Mouse (Mus musculus) naive thymus-derived CD4-positive, alpha-beta T cell, adult 2 months (primary cell): ENCODE data around the gene Gm26965.
A peak's percentile ranks its signal among the peaks of the same experiment; 100 is the strongest.
"Not testable (repeated sequence)": the region's sequence is repeated elsewhere in the genome, so short reads cannot be mapped to it uniquely, and the experiment has no call there.

Experiments used
- DNase-seq: peaks from one replicate; pipeline ENCODE4 v3.0.0-alpha.2; 2011; ENCODE audit warnings: low read depth

The Gm26965 gene

DNA sequence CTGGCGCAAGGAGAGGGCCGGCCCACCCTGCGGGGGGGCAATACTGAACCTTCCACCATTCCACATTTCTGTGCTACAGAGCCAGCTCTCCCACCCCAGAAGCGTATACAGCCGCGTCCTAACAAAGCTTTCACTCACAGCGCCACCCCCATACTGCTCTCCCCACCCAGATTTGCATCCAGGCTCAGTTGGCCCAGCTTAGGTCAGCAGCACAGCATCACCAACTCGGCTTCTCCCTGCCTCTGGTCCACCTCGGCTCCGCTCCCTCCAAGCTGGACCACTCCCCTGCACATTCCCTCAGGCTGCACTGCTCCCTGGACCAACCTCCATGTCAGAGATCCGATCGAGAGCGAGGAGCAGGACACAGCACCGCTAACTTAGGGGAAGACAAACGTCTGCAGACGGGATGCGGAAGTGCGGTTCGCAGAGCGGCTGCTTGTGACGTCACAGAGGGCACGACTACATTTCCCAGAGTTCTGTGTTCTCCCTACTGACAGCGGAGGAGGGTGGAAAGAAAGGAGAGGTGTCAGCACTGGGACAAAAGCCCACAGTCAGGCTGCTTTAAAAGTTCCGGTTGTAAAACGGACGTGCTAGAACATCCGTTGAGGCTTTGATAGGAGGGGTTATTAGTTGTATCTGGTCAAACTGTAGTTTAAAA, at the start of gene Gm26965, which contains the start of gene Zfp87:
Gene Gm26965 (minus strand): TSS at position 399 of the 658 bp plus-strand sequence.
Gene Zfp87 (minus strand): TSS at position 425 of the 658 bp plus-strand sequence.
- DNase-seq = peak; percentile 95

DNA sequence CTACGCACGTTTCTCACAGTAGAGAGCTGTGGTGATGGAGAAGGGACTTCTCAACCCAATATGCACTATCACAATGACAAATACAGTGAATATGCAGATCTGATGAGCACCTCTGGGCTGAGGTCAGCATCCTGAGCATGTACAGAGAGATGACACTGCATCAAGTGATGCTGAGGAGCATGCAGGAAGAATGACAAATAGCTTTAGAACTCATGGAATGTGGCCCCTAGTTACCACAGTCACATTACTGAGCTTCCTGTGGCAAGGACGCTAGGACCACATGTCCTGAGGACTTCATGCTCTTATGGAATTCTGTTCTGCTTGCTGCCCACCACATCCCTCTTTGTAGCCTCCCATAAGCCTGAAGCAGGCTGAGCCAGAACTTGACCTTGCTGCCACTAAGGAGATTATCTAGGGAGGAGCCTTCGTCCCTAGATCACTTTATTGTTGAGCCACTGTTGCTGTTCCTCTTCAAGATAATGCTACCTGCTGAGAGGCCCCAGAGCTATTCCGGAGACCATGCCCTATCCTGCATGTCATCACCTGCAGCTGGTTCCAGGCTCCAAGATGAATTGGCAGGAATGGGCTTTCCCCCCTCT, 46.7 kb upstream of the Gm26965 start:
- DNase-seq = no peak

DNA sequence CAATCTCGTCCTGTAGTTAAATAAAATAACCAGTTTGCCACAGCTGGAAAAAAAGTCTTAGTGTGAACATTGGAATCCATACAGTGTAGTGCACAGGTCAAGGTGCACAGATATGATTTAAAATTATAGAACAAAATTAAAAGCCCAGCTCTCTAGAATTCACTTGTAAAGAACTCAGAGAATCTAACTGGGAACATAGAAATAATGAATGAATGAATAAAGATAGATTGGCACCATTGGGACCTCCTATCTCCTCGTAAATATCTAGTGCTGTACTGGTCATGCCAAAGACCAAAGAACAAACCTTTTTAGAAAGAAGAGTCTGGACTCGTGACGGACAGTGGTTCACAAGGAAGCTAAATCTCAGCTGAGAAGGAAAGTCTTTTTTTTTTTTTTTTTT, 27.8 kb upstream of the Gm26965 start, which contains the start of gene Zfp748:
Gene Zfp748 (minus strand): TSS at position 101 of the 400 bp plus-strand sequence.
- DNase-seq = no peak

DNA sequence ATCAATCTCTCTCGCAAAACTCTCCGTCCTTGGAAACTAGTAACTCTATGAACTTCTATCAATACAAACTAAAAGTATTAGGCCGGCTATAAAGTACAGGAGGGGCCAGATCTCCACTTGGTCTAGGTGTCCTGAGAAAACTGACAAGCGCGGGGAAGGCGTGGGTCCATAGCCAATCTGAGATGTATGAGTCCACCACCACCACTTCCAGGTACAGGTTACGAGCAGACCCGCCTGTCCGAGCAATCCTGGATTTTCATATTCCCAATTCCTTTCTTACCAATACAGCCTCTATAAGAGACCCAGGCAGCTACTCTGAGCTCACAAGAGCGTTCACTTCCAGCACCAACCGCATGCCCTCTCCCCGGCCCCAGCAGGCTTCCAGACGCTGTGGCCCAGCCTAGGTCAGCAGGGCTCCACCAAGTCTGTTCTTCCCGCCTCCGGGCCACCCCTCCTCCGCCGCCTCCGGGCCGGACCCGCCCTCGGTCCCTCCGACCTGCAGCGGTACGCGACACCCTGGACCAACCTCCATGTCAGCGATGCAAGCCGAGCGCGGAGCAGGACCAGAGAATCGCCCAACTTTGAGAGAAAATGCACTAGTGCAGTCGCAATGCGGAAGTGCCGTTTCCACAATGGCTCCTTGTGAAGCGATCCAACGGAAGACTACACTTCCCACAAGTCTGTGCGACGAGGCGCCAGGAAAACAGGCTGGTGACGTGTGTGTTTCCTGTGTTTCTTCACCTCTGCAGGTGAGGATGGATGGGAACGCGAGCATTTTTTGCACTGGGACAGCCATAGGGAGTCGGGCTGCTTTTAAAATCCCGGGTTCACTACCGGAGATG, 26.8 kb upstream of the Gm26965 start:
- peak; percentile 90 for DNase-seq

DNA sequence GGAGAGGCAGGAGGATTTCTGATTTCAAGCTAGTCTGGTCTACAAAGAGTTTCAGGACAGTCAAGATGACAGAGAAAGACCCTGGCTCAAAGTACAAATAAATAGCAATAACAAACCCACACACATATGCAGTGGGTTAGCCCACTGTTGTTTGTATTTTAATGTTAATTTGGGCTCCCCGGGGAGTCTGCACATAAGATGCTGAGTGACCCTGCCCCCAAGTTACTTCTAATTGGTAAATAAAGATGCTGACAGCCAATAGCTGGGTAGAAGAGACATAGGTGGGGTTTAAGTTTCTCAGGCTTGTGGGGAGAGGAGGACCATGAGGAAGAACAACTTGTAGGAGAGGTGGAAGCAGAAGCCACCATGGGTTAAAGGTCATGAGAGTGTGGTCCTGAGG, 20.0 kb upstream of the Gm26965 start:
- DNase-seq = no peak

DNA sequence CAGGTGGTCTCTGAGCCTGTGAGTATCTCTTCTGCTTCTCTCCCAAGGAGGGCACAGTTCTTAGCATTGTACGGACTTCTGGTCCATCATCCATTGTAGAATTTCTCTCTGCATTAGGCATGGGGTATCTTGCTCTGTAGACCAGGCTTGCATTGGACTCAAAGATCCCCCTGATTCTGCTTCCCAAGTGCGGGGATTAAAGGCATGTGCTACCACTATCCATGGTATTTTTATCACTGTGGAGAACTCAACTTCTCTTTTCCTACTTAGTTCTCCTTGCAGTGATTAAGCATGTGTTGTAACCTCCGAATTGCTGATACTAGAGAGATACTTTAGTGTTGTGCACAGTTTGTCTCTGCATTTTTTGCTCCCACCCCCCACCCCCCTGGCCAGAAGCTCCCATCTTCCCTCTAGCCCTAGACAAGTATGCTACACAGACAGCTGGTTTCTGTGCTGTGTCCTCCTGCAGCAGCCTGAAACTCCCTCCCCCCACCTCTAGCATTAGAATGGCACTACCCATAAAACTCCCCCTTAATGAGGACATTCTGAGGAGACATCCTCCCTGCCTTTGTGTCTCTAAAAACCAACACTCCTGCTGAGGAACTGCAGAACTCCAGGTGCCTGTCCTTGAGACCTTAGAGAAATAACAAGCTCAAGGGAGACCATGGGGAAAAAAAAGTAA, 1.2 kb upstream of the Gm26965 start:
- no peak for DNase-seq

DNA sequence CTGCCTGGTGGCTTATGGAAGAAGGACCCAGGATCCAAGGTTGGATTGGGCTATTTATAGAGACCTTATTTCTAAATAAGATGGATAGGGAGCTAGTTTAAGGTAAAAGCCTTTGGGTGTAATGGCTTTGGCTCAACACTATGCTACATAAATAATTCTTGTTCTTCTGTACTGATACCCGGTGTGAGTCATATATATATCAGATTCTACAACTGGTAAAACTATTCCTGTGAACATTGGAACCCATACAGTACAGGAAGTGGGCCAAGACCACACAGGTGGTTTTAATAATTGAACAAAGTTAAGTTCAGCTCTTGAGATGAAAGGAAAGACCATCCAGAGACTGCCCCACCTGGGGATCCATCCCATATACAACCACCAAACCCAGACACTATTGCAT, 25.0 kb downstream of the Gm26965 start:
- no peak for DNase-seq

DNA sequence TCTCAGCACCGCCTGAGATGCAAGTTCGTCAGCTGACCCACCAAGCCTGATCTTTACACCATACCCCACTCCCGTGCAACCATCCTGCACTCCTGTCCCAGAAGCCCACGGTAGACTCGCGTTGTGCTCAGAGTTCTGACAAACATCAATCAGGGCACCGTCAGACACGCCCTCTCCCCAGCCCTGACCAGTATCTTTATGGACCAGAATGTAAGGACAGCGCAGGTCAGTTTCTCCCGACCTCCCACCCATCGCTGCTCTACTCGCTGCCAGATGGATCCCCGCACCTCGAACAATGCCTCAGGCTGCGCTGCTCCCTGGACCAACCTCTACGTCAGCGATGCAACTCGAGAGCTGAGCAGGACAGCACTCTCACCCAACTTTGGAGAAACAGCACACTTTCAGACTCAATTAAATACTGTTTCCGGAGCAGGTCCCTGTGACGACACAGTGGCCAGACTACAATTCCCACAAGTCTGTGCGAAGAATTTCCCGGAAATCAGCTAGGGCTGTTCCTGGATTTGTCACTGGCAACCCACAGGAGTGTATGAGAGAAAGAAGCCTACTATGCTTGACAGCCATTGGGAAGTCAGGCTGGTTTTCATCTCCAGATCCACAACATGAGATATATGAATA, 25.7 kb downstream of the Gm26965 start, which contains the start of gene Zfp58:
Gene Zfp58 (minus strand): TSS at position 472 of the 636 bp plus-strand sequence.
- peak; percentile 85 for DNase-seq

DNA sequence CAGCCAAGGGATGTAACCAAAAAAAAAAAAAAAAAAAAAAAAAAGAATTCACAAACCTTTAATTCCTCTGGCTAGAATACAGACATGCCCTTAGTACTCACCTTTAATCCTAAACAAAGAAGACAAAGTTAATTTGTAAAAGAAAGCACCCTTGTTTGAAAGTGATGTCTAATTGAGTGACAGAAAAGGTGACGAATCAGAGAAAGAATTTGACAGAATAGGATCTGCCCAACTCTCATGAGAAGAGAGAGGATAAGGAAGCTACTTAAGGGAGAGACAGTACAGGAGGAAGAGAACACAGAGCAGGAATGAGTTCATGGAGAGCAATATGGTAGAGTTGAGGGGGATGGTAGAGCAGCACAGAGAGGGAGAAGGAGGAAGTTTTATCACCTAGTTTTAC, 30.3 kb downstream of the Gm26965 start:
- no peak for DNase-seq

DNA sequence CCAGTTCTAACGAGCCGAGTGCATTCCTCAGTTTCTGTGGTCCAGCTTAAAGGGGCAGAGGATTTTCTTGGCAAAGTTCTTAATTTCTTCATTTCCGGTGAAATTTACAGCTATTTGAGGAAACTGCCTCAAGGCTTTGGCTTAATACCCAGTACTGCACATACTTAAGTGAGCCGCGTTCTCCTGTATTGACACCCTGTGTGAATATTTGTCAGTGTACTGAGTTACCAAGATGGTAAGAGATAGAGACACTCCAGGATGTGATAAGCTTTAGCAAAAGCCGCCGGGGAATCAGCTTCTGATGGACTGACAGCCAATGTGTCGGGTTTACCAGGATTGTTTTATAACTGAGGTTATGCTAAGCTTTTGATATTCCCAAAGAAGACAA, 41.5 kb downstream of the Gm26965 start:
- no peak for DNase-seq

DNA sequence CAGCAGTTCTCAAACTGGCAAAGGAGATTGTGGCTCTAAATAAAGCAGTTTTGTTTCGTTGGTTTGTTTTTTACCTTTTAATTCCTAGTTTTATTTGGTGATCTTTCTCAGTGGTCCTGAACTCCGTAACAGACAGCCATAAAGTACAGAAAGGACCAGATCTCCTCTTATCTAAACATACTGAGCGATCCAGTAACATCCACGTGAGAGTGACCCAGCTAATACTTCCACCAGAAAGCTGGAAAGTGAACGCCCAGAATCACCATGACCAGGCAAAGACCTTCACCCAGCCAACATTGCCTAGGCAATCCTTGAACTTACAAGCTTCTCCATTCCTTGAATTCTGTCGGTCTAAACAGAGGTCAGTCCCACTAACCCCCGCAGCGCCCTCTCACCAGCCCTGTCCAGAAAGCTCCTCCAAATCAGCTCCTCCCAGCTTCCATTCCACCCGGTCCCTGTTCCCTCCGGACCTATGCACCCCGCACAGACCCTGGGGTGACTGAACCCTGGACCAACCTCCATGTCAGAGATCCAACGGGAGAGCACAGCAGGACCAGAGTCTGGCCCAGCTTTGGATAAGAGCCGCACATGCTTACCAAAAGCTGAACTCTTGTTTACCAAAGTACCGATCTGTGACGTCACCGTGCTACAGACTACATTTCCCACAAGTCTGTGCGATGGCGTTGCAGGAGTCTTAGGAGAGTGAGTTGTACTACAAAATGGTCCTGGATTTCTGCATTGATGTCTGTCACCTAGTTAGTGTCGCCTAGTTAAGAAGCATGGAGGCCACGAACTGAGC, 42.1 kb downstream of the Gm26965 start, which contains the start of gene Zfp874b:
Gene Zfp874b (minus strand): TSS at position 634 of the 799 bp plus-strand sequence.
- DNase-seq = peak; percentile 93

DNA sequence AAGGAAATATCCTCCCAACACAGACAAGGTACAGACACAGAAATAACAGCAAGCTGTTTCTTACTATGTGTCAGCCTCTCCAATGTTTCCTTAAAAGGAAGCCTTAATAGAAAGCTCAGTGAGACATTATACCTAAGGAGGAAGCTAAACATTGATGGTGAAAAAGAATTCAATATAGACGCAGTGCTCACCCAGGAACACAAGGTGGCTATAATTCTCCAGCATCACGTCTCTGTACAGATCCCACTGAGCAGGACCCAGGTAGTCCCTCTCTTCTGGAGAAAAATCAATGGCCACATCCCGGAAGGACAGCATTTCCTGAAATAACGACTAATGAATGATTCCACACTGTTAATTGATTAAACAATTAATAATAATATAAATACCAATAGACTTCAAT, 44.4 kb downstream of the Gm26965 start:
- peak; percentile 14 for DNase-seq

DNA sequence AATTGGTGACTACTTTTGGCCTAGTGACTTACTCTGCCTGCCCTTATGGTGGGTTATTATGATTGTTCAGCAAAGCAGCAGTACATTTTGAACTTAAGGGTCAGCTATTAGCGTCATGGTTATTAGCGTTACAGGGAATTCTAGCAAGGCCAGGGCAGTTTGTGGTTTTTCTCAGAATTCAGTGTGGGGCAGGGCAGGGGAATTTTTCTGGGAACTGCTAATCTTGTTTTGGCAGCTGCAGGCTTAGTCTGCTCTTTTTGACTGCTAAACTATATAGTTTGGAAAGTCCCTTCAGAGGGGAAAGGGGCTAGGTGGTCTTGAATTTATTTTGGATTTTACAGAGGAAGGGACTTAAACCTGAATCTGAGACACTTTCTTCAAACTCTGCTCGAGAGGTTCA, 56.7 kb downstream of the Gm26965 start:
- DNase-seq = no peak

DNA sequence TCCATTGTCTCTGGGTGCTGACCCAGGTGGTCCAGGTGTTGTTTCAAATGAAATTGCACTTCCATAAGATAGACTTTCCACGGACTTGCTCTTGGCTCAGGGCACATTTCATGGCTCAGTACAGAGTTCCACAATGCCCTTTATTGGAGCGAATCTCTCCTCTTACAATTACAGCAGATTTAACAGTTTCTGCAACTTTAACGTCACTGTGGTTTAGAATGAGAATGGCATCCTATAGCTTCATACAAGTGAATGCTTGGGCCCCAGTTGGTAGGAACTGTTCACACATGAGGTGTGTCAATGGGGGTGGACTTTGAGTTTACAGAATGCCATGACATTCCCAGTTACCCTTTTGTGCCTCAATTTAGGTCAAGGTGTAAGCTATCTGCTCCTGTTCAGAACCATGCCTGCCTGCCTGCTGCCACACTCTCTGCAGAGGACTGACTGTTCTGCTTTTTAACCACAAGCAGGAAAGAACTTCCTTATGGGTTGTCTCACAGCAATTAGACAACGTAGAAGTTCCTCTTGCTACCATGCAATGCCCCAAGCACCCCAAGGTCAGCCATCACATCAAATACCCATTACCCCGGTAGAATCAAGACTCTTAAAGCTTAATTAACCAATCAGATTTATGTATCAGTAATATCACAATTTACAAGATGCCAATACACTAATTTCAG, 62.3 kb downstream of the Gm26965 start:
- not testable (repeated sequence) for DNase-seq

DNA sequence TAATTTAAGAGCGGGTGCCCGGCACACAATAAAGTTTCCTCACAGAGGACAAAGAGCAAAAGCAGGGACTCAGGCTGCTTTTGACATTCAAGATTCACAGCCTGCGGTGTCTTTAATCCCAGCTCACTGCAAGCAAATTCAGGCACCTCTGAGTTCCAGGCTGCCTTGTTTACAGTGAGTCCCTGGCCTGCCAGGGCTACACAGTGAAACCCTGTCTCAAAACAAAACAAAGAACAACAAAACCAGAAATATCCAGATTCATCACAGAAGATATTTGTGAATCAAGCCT, 74.0 kb downstream of the Gm26965 start:
- no peak for DNase-seq

DNA sequence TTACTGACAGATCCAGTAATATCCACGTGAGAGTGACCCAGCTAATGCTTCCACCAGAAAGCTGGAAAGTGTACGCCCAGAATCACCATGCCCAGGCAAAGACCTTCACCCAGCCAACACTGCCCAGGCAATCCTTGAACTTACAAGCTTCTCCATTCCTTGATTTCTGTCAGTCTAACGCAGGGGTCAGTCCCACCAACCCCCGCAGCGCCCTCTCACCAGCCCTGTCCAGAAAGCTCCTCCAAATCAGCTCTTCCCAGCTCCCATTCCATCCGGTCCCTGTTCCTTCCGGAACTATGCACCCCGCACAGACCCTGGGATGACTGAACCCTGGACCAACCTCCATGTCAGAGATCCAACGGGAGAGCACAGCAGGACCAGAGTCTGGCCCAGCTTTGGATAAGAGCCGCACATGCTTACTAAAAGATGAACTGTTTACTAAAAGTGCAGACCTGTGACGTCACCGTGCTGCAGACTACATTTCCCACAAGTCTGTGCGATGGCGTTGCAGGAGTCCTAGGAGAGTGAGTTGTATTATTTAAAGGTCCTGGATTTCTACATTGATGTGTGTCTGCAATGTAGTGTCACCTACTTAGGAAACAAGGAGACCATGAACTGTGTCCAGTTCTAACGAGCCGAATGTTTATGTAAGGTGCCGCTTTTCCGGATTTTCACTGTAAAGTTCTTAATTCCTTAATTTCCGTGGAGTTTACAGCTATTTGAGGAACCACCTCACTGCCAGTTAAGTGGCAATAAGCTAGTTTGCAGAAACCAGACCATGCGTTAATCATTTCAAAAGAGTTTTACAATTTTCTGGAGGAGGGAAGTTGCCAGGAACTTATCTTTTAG, 74.6 kb downstream of the Gm26965 start, which contains the start of gene Zfp874a:
Gene Zfp874a (minus strand): TSS at position 453 of the 849 bp plus-strand sequence.
- peak; percentile 89 for DNase-seq
